Mouse (Mus musculus): ENCODE results near the gene Cacng4. TPM values are rescaled to one million over a fixed set of nuclear protein-coding genes. Genes with fewer than 3 reads are reported as not detected.

Cacng4 gene
- polyA plus RNA-seq, 1 experiment from 2014 or later = 0.08 TPM

GRCm38 (mm10) chr11:107794103-107794493, 259 bp downstream of the Cacng4 start:
- Histone ChIP-seq H3K36me3 (replicated peaks) (no peaks in the 10 kb centered on the region), H3K27me3 (peaks cover 88% of the 10 kb centered on the region), H3K4me3 (replicated peaks) (peak overlapping the region; percentile 22), H3K27ac (replicated peaks) (no peak overlapping the region), H3K4me2 (peak overlapping the region; percentile 46), H3K9me3 (replicated peaks) (no peaks in the 10 kb centered on the region), H3K4me1 (replicated peaks) (no peaks in the 10 kb centered on the region; the same call in 1 of the 2 replicates), H3K9ac (no peak overlapping the region)
- no peak for ATAC-seq (ENCODE audit: insufficient read depth)
- 0% methylated on average over 33 of the region's 41 CpGs for WGBS (ENCODE audit: insufficient replicate concordance)

- H3K9me3 ChIP-seq (replicated peaks) = no peaks in the 10 kb centered on the region
- H3K4me3 ChIP-seq (replicated peaks) = peak overlapping the region; percentile 22
- H3K9ac ChIP-seq = no peak overlapping the region
- H3K4me2 ChIP-seq = peak overlapping the region; percentile 46
- H3K36me3 ChIP-seq (replicated peaks) = no peaks in the 10 kb centered on the region
- peaks cover 82% of the 10 kb centered on the region for H3K27me3 ChIP-seq
- no peak for ATAC-seq (ENCODE audit: insufficient read depth)
- WGBS (ENCODE audit: insufficient replicate concordance) = 3% methylated on average over 64 of the region's 64 CpGs
- no peak overlapping the region for H3K27ac ChIP-seq (replicated peaks)
- no peaks in the 10 kb centered on the region; the same call in 1 of the 2 replicates for H3K4me1 ChIP-seq (replicated peaks)
These were observed 906 bp downstream of the Cacng4 start for GRCm38 (mm10) chr11:107793200-107794102.

- 29% methylated on average over 9 of the region's 9 CpGs for WGBS (ENCODE audit: insufficient replicate concordance)
- no peak for ATAC-seq (ENCODE audit: insufficient read depth)
- Histone ChIP-seq H3K27ac (replicated peaks) (no peak overlapping the region), H3K9ac (no peak overlapping the region), H3K27me3 (peaks cover 69% of the 10 kb centered on the region), H3K4me3 (replicated peaks) (no peak overlapping the region), H3K4me2 (no peak overlapping the region), H3K36me3 (replicated peaks) (no peaks in the 10 kb centered on the region), H3K4me1 (replicated peaks) (no peaks in the 10 kb centered on the region; the same call in 1 of the 2 replicates), H3K9me3 (replicated peaks) (no peaks in the 10 kb centered on the region)
These were observed 2.2 kb downstream of the Cacng4 start for GRCm38 (mm10) chr11:107792136-107792535.

GRCm38 (mm10) chr11:107785761-107786160, 8.6 kb downstream of the Cacng4 start:
- no peak overlapping the region for H3K9ac ChIP-seq
- ATAC-seq (ENCODE audit: insufficient read depth) = no peak
- no peaks in the 10 kb centered on the region for H3K9me3 ChIP-seq (replicated peaks)
- H3K27me3 ChIP-seq = peaks cover 5% of the 10 kb centered on the region
- WGBS (ENCODE audit: insufficient replicate concordance) = 64% methylated on average over 3 of the region's 3 CpGs
- no peak overlapping the region for H3K27ac ChIP-seq (replicated peaks)
- H3K36me3 ChIP-seq (replicated peaks) = no peaks in the 10 kb centered on the region
- no peaks in the 10 kb centered on the region for H3K4me1 ChIP-seq (replicated peaks)
- H3K4me3 ChIP-seq (replicated peaks) = no peak overlapping the region
- H3K4me2 ChIP-seq = no peak overlapping the region

DNA sequence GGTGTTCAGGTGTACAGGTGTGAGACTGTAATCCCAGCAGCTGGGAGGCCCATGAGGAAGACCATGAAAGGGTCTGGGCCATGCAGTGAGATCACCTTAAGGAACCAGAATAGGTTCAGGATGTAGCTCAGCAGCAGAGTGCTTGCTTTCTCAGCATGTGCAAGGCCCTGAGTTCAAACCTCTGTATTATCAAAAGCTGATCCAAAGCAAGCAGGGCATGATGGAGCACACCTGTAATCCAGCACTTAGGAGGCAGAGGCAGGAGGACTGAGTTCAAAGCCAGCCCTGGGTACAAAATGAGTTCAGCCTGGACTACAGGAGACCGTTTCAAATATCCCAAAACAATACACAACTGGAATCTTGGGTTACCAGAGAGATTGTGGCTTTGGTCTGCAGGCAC, 9.1 kb downstream of the Cacng4 start:
- no peak overlapping the region for H3K27ac ChIP-seq (replicated peaks)
- H3K4me1 ChIP-seq (replicated peaks) = no peaks in the 10 kb centered on the region
- no peak overlapping the region for H3K9ac ChIP-seq
- peaks cover under 1% of the 10 kb centered on the region; the same call in 1 of the 2 replicates for H3K27me3 ChIP-seq
- no peaks in the 10 kb centered on the region for H3K9me3 ChIP-seq (replicated peaks)
- ATAC-seq (ENCODE audit: insufficient read depth) = no peak
- H3K4me3 ChIP-seq (replicated peaks) = no peak overlapping the region
- H3K36me3 ChIP-seq (replicated peaks) = no peaks in the 10 kb centered on the region
- 64% methylated on average over 1 of the region's 1 CpGs for WGBS (ENCODE audit: insufficient replicate concordance)
- H3K4me2 ChIP-seq = no peak overlapping the region

DNA sequence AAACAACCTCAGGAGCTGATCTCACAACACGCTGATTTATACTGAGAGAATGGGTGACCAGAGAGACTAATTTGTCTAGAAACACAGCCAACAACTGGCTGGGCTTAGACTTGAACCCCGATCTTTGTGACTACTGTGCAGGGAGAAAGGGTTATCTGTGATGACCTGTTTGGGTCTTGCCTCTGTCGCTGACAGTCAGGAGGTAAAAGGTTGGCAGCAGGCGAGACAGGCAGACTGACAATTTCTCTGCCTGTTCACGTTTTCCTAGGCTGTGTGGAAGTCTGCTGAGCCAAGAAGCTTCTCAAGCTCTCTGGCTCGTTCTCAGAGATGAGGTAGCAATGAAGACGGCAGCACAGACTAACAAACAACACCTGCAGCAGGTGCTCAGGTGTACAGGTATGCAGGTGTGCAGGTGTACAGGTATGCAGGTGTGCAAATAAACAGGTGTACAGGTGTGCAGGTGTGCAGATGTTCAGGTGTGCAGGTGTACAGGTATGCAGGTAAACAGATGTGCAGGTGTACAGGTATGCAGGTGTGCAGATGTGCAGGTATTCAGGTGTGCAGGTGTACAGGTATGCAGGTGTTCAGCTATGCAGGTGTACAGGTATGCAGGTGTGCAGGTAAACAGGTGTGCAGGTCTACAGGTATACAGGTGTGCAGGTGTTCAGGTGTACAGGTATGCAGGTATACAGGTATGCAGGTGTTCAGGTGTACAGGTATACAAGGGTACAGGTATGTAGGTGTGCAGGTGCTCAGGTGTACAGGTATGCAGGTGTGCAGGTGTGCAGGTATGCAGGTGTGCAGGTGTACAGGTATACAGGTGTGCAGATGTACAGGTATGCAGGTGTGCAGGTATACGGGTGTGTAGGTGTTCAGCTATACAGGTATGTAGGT, 10.2 kb downstream of the Cacng4 start:
- no peak for ATAC-seq (ENCODE audit: insufficient read depth)
- H3K27me3 ChIP-seq = no peaks in the 10 kb centered on the region
- H3K4me1 ChIP-seq (replicated peaks) = no peaks in the 10 kb centered on the region
- no peak overlapping the region for H3K9ac ChIP-seq
- no peak overlapping the region for H3K4me2 ChIP-seq
- H3K27ac ChIP-seq (replicated peaks) = no peak overlapping the region
- H3K4me3 ChIP-seq (replicated peaks) = no peak overlapping the region
- H3K36me3 ChIP-seq (replicated peaks) = no peaks in the 10 kb centered on the region
- 72% methylated on average over 8 of the region's 8 CpGs for WGBS (ENCODE audit: insufficient replicate concordance)
- H3K9me3 ChIP-seq (replicated peaks) = no peaks in the 10 kb centered on the region

- H3K36me3 ChIP-seq (replicated peaks) = no peaks in the 10 kb centered on the region
- H3K9ac ChIP-seq = no peak overlapping the region
- ATAC-seq (ENCODE audit: insufficient read depth) = no peak
- no peaks in the 10 kb centered on the region for H3K4me1 ChIP-seq (replicated peaks)
- no peaks in the 10 kb centered on the region for H3K9me3 ChIP-seq (replicated peaks)
- no peak overlapping the region for H3K27ac ChIP-seq (replicated peaks)
- no peaks in the 10 kb centered on the region for H3K27me3 ChIP-seq
- no peak overlapping the region for H3K4me3 ChIP-seq (replicated peaks)
- H3K4me2 ChIP-seq = no peak overlapping the region
- WGBS (ENCODE audit: insufficient replicate concordance) = 32% methylated on average over 5 of the region's 5 CpGs
These were observed 11.8 kb downstream of the Cacng4 start for GRCm38 (mm10) chr11:107782591-107782990.

GRCm38 (mm10) chr11:107778859-107779258, 15.5 kb downstream of the Cacng4 start:
- H3K9me3 ChIP-seq (replicated peaks) = no peaks in the 10 kb centered on the region
- no peak overlapping the region for H3K27ac ChIP-seq (replicated peaks)
- no peaks in the 10 kb centered on the region for H3K36me3 ChIP-seq (replicated peaks)
- ATAC-seq (ENCODE audit: insufficient read depth) = no peak
- H3K4me3 ChIP-seq (replicated peaks) = no peak overlapping the region
- H3K4me1 ChIP-seq (replicated peaks) = no peaks in the 10 kb centered on the region
- H3K9ac ChIP-seq = no peak overlapping the region
- 79% methylated on average over 9 of the region's 9 CpGs for WGBS (ENCODE audit: insufficient replicate concordance)
- no peak overlapping the region for H3K4me2 ChIP-seq
- H3K27me3 ChIP-seq = no peaks in the 10 kb centered on the region

DNA sequence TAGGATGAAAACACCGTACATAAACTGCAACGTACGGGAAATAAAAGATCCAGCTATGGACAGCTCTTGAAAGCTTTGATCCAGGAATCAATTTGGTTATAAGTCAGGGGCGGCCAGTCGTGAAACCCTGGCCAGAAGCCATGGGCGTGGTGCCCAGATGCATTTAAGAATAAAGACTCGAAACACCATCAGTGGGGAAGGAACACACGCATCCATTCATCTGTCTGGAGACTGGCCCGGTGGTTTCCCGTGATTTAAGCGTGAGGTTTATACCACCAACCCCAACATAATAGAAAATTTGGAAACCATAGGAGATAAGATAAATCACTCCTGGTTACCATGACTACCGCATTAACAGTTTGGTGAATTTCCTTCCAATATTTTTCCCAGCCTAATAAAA, 16.9 kb downstream of the Cacng4 start:
- H3K4me3 ChIP-seq (replicated peaks) = no peak overlapping the region
- H3K4me2 ChIP-seq = no peak overlapping the region
- H3K36me3 ChIP-seq (replicated peaks) = no peaks in the 10 kb centered on the region
- no peak overlapping the region for H3K9ac ChIP-seq
- no peak for ATAC-seq (ENCODE audit: insufficient read depth)
- WGBS (ENCODE audit: insufficient replicate concordance) = 67% methylated on average over 12 of the region's 12 CpGs
- H3K9me3 ChIP-seq (replicated peaks) = no peaks in the 10 kb centered on the region
- H3K4me1 ChIP-seq (replicated peaks) = no peaks in the 10 kb centered on the region
- H3K27ac ChIP-seq (replicated peaks) = no peak overlapping the region
- no peaks in the 10 kb centered on the region for H3K27me3 ChIP-seq

DNA sequence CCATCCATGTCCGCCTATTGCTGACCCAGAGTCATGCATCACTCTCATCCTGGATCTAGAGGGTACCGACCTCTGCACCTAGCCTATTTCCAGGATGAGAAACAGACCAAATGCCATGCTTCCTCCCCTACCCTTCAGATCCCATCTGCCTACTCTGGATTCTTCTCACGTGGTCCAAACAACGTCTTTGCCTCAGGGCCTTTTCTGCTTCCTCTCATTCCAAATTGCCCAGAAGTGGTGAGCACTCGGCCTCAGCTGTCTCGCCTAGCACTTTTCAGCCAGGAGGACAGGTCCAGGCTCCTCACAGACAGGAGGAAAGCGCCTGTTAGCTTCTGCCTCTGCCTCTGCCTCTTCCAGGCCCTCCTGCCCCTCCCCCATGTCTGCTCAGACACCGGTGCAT, 21.0 kb downstream of the Cacng4 start:
- H3K27ac ChIP-seq (replicated peaks) = no peak overlapping the region
- H3K36me3 ChIP-seq (replicated peaks) = no peaks in the 10 kb centered on the region
- 45% methylated on average over 8 of the region's 8 CpGs for WGBS (ENCODE audit: insufficient replicate concordance)
- no peaks in the 10 kb centered on the region for H3K27me3 ChIP-seq
- ATAC-seq (ENCODE audit: insufficient read depth) = no peak
- H3K4me2 ChIP-seq = no peak overlapping the region
- no peak overlapping the region for H3K9ac ChIP-seq
- H3K9me3 ChIP-seq (replicated peaks) = no peaks in the 10 kb centered on the region
- no peak overlapping the region for H3K4me3 ChIP-seq (replicated peaks)
- no peaks in the 10 kb centered on the region for H3K4me1 ChIP-seq (replicated peaks)

- H3K27ac ChIP-seq (replicated peaks) = no peak overlapping the region
- no peak for ATAC-seq (ENCODE audit: insufficient read depth)
These were observed 22.4 kb downstream of the Cacng4 start for GRCm38 (mm10) chr11:107772002-107772401.

More at GRCm38 (mm10) chr11:107772002-107772401, 22.4 kb downstream of the Cacng4 start:
- H3K9ac ChIP-seq = no peak overlapping the region
- no peaks in the 10 kb centered on the region for H3K4me1 ChIP-seq (replicated peaks)
- H3K4me3 ChIP-seq (replicated peaks) = no peak overlapping the region
- WGBS (ENCODE audit: insufficient replicate concordance) = 58% methylated on average over 6 of the region's 6 CpGs
- H3K4me2 ChIP-seq = no peak overlapping the region
- no peaks in the 10 kb centered on the region for H3K27me3 ChIP-seq
- no peaks in the 10 kb centered on the region for H3K9me3 ChIP-seq (replicated peaks)
- no peaks in the 10 kb centered on the region for H3K36me3 ChIP-seq (replicated peaks)

All from liver, embryonic 15.5 days (tissue).